Mouse (Mus musculus) induced T-regulatory cell, adult 2 months (primary cell): ENCODE data around the gene Peli2.
"Not testable (repeated sequence)": the region's sequence is repeated elsewhere in the genome, so short reads cannot be mapped to it uniquely, and the experiment has no call there.

ENCODE experiments used
- DNase-seq: peaks from one replicate; pipeline ENCODE4 v3.0.0-alpha.2; 2012; ENCODE audit warnings: low read depth

Gene Peli2

DNA sequence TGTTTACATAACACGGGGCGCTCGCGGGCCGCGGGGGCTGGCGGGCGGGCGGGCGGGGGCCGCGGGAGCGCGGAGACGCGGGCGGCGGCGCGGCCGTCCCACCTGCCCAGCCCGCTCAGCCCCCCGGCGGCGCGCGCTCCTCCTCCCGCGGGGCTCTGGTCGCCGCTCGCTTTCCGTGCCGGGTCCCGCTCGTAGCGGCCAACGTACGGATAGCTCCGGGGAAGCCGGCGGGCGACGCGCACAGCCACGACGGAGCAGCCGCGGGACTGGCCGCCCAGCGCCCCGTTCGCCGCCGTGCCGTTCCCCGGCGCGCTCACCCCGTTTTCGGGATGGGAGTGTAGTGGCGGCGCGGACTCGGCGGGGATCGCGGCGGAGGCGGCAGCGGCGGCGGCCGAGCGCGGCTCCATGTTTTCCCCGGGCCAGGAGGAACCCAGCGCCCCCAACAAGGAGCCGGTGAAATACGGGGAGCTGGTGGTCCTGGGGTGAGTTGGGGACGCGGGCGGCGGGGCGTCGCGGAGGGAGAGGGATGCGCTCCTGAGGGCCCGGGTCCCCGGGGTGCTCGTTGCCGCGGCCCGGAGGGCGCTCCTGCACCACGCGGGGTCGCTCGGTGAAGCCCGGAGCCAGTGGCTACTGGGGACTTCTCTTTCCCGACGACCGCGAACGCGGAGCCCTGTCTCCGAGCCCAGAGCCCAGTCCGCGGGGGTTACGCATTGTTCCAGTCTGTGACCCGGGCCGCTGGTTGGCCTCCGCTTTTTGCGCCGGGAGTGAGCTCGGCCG, at the start of gene Peli2:
TSS of gene Peli2 (plus strand) at position 72 of the 777 bp plus-strand sequence.
- DNase-seq, result peak; percentile 13

- DNase-seq, result no peak
Observed at GRCm38 (mm10) chr14:48072104-48072503, 48.5 kb upstream of the Peli2 start.

- DNase-seq, result no peak
Observed at GRCm38 (mm10) chr14:48073247-48074161, 47.1 kb upstream of the Peli2 start.

GRCm38 (mm10) chr14:48079574-48079973, 41.0 kb upstream of the Peli2 start:
- DNase-seq, result not testable (repeated sequence)

DNA sequence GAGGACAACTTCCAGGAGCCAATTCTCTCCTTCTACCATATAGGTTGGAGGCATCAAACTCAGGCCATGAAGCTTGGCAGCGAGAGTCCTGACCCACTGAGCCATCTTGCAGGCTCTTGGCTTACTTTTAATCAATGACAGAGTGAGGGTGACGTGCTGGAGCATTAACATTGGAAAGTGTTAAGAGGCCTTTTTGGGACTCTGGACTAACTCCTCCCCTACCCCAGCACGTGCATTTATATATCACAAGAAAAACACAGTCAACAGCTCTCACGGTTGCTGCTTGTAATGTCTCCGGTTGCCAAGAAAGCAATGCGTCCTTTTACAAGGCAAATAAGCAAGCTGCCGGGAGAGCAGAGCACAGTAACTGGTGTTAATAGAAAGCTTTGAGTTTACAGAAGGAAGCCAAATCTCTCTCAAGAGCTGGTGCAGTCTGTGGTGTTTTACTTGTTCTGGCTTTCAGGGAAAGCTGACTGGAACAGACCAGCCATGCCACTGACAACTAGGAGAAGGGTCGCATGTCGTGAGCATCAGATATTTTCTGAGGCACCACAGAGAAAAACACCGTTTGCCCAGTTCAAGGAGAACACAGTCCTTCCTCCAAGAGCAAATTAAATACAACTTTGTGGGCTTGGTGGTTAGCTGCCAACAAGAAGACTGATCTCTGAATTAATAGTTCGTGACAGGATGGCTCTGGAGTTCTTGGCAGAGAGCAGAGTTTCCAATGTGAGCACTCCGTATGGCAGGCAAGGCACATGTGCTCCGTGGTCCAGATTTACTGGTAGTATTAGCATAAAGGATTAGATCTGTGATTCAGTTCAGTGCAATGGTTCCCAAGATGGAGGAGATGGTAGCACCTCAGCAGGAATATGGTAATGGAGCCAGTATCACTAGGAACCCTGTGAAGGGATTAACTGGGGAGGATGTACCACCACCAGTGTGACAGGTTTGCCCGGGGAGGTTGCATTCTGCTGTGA, 36.5 kb upstream of the Peli2 start:
- no peak for DNase-seq

GRCm38 (mm10) chr14:48086682-48087297, 33.8 kb upstream of the Peli2 start:
- no peak for DNase-seq

DNA sequence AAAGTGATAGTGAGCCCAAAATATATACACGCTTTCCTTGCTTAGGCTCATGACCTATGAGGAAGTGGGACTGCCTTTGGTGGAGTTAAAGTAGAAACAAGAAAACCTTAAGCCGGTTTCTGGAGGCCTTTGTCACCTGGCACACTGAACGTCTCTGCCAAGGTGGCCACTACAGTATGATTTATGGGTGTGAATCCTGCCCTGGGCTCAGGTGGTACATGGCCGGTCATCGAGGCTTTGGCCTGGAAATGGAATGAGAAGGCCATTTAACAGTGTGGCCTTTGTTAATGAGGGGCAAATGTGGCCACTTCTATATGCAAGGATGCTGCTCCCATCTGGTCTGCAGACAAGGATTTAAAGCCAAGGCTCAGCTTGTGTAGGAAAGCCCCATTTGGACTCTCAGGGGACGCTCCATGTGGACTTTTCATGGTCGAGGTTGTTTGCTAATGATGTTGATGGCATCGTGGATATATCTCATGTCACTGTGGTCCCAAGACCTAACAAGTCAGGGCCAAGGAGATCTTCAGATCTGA, 33.3 kb upstream of the Peli2 start:
- DNase-seq, result no peak

DNA sequence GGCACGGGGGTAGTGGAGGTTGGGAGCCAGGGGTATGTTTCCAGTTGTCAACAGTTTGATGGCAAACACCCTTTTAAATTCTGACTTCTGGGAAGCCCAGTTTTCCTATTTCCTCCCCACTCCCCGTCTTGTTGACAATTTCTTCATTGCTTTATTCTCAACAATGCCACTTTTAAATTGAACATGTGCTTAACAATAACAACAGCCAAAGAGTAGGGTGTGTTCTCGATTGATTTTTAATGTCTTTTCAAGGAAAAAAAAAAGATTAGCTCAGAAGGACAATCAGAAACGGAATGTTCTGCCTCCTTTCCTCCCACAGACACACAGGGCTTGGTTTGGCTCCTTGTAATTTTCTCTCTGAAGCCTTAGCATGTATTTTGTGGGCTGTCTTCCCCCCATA, 30.2 kb upstream of the Peli2 start:
- no peak for DNase-seq

DNA sequence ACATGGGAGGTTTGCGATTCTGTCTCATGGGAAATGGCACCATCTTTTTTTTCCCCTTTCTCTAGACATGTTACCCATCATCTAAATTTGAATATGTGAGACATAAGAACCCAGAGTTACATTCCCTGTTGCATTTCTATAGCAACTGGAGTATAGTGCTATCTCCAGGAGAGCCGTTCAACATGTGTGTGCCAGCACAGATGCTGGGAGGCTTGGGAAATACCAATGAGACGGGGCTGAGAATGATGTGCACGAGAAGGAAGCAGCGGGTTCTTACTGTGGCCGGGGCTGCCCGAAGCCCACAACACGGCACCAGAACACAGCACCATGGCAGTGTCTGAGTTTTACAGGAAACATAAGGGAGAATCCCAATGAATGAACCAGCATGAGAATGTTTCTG, 29.5 kb upstream of the Peli2 start:
- DNase-seq, result no peak

GRCm38 (mm10) chr14:48098253-48098652, 22.4 kb upstream of the Peli2 start:
- no peak for DNase-seq

DNA sequence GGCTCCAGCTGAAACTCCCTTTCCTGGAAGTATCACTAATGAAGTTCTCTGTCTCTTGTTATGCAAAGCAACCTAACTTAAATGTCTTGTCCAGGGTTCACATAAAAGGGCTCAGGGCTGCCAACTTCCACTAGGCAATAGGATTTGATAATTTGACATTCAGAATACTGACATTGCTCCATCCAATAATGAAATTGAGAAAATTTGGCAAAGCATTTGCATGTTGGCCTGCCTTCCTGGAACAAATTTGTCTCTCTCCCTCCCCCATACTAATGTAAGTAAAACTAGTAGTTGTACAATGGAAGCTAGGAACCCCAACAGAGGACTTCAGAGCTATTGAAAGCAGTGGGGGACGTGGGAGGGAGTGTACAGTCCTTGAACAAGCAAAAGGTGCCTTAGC, 21.3 kb upstream of the Peli2 start:
- no peak for DNase-seq

DNA sequence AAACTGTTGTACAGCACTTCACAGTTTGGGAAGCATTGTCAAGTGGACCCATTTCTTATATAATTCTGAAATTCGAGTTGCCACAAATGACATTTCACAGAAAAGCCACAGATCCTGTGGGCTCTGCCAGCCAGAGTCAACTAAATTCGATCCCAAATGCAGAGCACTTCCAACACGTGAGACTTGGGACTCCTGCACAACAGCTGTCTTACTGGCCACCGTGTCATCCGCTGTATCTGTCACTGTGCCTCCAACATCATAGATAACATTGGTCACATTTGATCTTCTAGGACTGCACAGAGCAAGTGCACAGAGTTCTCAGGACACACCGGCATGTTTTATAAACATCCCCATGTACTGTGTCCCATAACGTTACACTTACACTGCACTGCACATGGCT, 14.2 kb upstream of the Peli2 start:
- no peak for DNase-seq

- DNase-seq, result no peak
Observed at GRCm38 (mm10) chr14:48117986-48118385, 2.6 kb upstream of the Peli2 start.

- no peak for DNase-seq
Observed at GRCm38 (mm10) chr14:48119012-48119647, 1.5 kb upstream of the Peli2 start.

GRCm38 (mm10) chr14:48119648-48120270, 864 bp upstream of the Peli2 start:
- peak; percentile 8 for DNase-seq

- no peak for DNase-seq
Observed at GRCm38 (mm10) chr14:48120443-48120751, 226 bp upstream of the Peli2 start.

- peak; percentile 24 for DNase-seq
Observed at GRCm38 (mm10) chr14:48121529-48122517, 1.2 kb downstream of the Peli2 start.

GRCm38 (mm10) chr14:48124011-48124410, 3.4 kb downstream of the Peli2 start:
- DNase-seq, result no peak

DNA sequence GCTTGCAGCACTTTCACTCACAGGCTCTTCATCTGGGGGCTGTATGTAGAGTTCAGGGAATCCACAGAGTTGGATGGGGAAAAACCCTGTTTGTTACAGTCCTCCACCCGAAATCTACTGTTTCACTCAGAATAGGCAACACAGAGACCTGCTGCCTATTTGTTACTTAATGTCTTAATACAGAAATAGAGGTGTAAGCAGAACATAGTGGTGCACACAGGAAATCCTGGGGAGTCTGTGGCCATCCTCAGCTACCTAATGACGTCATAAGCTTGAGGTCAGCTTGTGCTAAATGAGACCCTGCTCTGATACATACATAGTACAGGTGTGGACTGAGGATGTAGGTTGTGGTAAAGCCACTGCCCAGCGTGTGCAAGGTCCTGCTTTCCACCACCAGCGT, 4.2 kb downstream of the Peli2 start:
- peak; percentile 21 for DNase-seq
